Mouse (Mus musculus) testis, adult 2 months (tissue): ENCODE results near the gene Farp1.

ENCODE experiments used
- CTCF ChIP-seq: fragments of 200-500 bp; IDR thresholded peaks from 2 replicates; pipeline ENCODE4 v1.5.1; 2012; ENCODE audit warnings: low read depth, mild to moderate bottlenecking, inconsistent platforms, low read length, moderate library complexity; ENCODE audit not compliant: control insufficient read depth, insufficient read depth, insufficient replicate concordance
- POLR2A ChIP-seq: fragments of 200-500 bp; IDR thresholded peaks from 2 replicates; pipeline ENCODE4 v1.6.1; 2012; ENCODE audit warnings: low read depth, mild to moderate bottlenecking, inconsistent platforms, low read length, moderate library complexity; ENCODE audit not compliant: control insufficient read depth

DNA sequence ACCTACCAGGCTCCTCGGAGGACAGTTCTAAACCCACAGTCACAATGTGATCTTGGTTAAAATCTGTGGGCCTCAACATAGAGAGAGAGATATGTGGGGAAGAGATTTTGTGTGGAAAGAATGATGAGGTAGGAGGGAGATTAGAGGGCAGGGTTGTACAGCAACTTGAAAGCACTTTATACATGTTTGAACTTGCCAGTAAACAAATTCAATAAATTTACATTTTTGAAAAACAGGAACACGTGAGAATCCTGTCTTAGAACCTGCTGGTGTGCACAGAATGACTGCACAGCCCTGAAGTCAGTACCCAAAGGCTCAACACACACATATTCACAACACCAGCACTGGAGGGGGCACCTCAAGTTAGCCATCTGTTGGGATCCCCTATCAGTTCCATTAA is 276.1 kb downstream of the Farp1 start:
- TF ChIP-seq POLR2A: no peak
- TF ChIP-seq CTCF: no peak
